Mouse (Mus musculus) ES-Bruce4 (cell line): ENCODE measurements around the gene Elmo3.

ENCODE experiments used
- CTCF ChIP-seq: IDR thresholded peaks from one replicate; pipeline ENCODE4 v1.8.1; 2011; ENCODE audit warnings: low read depth, low read length
- EP300 ChIP-seq: IDR thresholded peaks from 2 replicates; pipeline ENCODE4 v1.6.1; 2011; ENCODE audit warnings: low read depth, low read length; ENCODE audit not compliant: insufficient read depth
- POLR2A ChIP-seq: IDR thresholded peaks from one replicate; pipeline ENCODE4 v1.8.1; 2011; ENCODE audit warnings: low read length; ENCODE audit not compliant: insufficient read depth

DNA sequence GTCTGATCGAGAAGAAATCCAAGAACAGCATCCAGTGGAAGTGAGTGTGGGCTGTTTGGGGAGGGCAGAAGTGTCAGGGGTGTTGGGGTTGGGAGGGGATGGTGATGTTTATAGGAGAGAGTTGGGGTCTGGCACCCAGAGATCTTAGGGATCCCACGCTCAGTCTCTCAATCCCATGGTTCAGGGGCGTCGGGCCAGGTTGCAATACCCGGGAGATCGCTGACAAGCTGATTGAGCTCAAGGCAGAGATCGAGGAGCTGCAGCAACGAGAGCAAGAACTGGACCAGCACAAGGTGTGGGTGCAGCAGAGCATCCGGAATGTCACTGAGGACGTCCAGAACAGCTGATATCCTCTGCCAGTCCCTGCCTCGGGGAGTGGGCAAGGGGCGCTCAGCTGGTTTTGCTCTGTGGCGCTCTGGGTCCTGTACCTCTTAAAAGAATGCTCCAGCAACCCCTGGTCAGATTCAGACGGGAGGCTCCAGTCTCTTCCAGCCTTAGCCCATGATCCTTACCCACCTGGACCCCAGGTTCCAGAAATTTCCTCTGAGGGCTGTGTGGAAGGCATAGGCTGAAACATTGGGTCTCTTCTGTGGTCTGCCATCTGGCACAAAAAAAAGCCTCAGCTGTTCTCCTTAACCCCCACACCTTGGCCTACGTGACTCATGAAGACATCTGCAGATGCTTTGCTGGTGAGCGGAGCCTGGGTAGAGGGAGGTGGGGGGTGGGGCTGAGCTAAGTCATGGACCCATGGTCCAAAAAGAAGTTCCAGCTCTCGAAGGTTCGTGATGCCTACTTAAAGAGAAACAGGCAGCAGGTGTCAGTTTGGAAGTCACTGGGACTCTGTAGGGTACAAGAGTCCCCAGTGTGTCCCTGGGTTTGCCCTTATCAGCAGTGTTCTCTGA lies 6.8 kb upstream of the Elmo3 start:
- TF ChIP-seq CTCF (no peak), POLR2A (no peak), EP300 (no peak)
